Comparison of ENCODE assay signal across 10 mouse cellular contexts in genomic region chr19:57119661-57120060, GRCm38 (mm10).
DNase-seq lines count a peak whose midpoint lies in the region; ATAC-seq and TF ChIP-seq lines count a peak whose summit lies in the region.
"Had no signal": no experiment of that assay in that cellular context is flagged by ENCODE, and none has a peak within 500 bp of the region (broad histone marks: within the 10 kb centered on the region; RNA-seq: fewer than 3 reads in every experiment).

No protein-coding gene starts in this region.

- ATAC-seq in lung, embryonic 15.5 days (ENCODE audit: borderline replicate concordance, extremely low read depth, low FRiP score, low TSS enrichment) = no peak
- ATAC-seq in forebrain, postnatal 0 days = no peak

- peak overlapping the region; percentile 62 for H3K4me2 ChIP-seq in lung, embryonic 15.5 days
- H3K4me2 ChIP-seq in forebrain, postnatal 0 days (ENCODE audit: low read depth) = no peak overlapping the region

- H3K4me1 ChIP-seq in lung, embryonic 15.5 days = peaks cover 63% of the 10 kb centered on the region
- H3K4me1 ChIP-seq in forebrain, postnatal 0 days (ENCODE audit: insufficient read depth) = peaks cover 15% of the 10 kb centered on the region; the same call in 1 of the 2 replicates

- H3K9ac ChIP-seq in lung, embryonic 15.5 days = no peak overlapping the region
- H3K9ac ChIP-seq in forebrain, postnatal 0 days = no peak overlapping the region

- peak overlapping the region; percentile 65 for H3K4me3 ChIP-seq in gastrocnemius, adult 2 months
- no peak overlapping the region for H3K4me3 ChIP-seq in lung, embryonic 15.5 days
- H3K4me3 ChIP-seq in forebrain, postnatal 0 days (ENCODE audit: low read depth, low read length) = no peak overlapping the region

- no peaks in the 10 kb centered on the region for H3K36me3 ChIP-seq in lung, embryonic 15.5 days
- no peaks in the 10 kb centered on the region for H3K36me3 ChIP-seq in forebrain, postnatal 0 days (ENCODE audit: insufficient read depth)

- no peaks in the 10 kb centered on the region for H3K9me3 ChIP-seq in lung, embryonic 15.5 days
- no peaks in the 10 kb centered on the region for H3K9me3 ChIP-seq in forebrain, postnatal 0 days (ENCODE audit: low read length)

- TF ChIP-seq CTCF in gastrocnemius, adult 2 months (IDR thresholded peaks at IDR 0.05) = no peak
- TF ChIP-seq CTCF in forebrain, postnatal 0 days (IDR thresholded peaks at IDR 0.05; ENCODE audit: low read depth) = no peak

- intact Hi-C loops in gastrocnemius, adult 2 months (cut with DNase I) = loop anchor here (5.0 kb wide), 1 partner anchor 37 kb away; no protein-coding TSS in a partner anchor

- no peaks in the 10 kb centered on the region for H3K27me3 ChIP-seq in lung, embryonic 15.5 days
- no peaks in the 10 kb centered on the region for H3K27me3 ChIP-seq in forebrain, postnatal 0 days (ENCODE audit: insufficient read depth, low read length)

- H3K27ac ChIP-seq in gastrocnemius, adult 2 months = peak overlapping the region; percentile 80
- H3K27ac ChIP-seq in lung, embryonic 15.5 days = peak overlapping the region; percentile 84; the same call in 1 of the 2 replicates
- peak overlapping the region; percentile 40 for H3K27ac ChIP-seq in forebrain, postnatal 0 days (ENCODE audit: low read depth, low read length)

- WGBS in lung, embryonic 15.5 days = 44% methylated on average over 3 of the region's 3 CpGs
- WGBS in forebrain, postnatal 0 days = 87% methylated on average over 3 of the region's 3 CpGs

- DNase-seq in gastrocnemius, adult 2 months = peak; percentile 10
- no peak for DNase-seq in gastrocnemius, postnatal 25 days
- no peak for DNase-seq in lung, adult 18-20 months
- no peak for DNase-seq in forebrain, postnatal 0 days
- DNase-seq in naive thymus-derived CD4-positive, alpha-beta T cell, adult 2 months (ENCODE audit: low read depth) = peak; percentile 79
- no peak for DNase-seq in layer of hippocampus, postnatal 14 days (ENCODE audit: low spot score in 2 of 2)
- no peak for DNase-seq in right cerebral cortex, adult 18-20 months
- DNase-seq: adrenal gland, postnatal 36 days; layer of hippocampus, postnatal 36 days had no signal

Comparison
In these comparisons a context has a peak if more than half of its experiments do, and no peak if none do; other contexts are left out.
1. DNase-seq: peak in gastrocnemius, adult 2 months (single experiment) and naive thymus-derived CD4-positive, alpha-beta T cell, adult 2 months (single experiment); none in gastrocnemius, postnatal 25 days (single experiment), lung, adult 18-20 months (0 of 2), forebrain, postnatal 0 days (single experiment), layer of hippocampus, postnatal 14 days (0 of 2) and right cerebral cortex, adult 18-20 months (single experiment).
2. Peak in every context shown above with its lines, with median percentiles within 50 percentile points of each other: H3K27ac ChIP-seq.